Mouse (Mus musculus) testis, adult 2 months (tissue): ENCODE data around the gene Anks3. TPM values are rescaled to one million over a fixed set of nuclear protein-coding genes. Genes with fewer than 3 reads are reported as not detected.

ENCODE experiments used
- H3K27ac ChIP-seq: fragments of 200-500 bp; 2 replicates; pipeline ENCODE4 v1.5.1; 2012; ENCODE audit warnings: low read depth, low read length; ENCODE audit not compliant: control insufficient read depth, insufficient read depth
- H3K27me3 ChIP-seq: fragments of 200-500 bp; 2 replicates; pipeline ENCODE4 v1.6.1; 2012; ENCODE audit warnings: mild to moderate bottlenecking, low read length, moderate library complexity; ENCODE audit not compliant: control insufficient read depth, insufficient read depth
- H3K36me3 ChIP-seq: fragments of 200-500 bp; 2 replicates; pipeline ENCODE4 v1.6.1; 2012; ENCODE audit warnings: mild to moderate bottlenecking, low read length; ENCODE audit not compliant: control insufficient read depth, insufficient read depth
- H3K4me1 ChIP-seq: fragments of 200-500 bp; 2 replicates; pipeline ENCODE4 v1.6.1; 2012; ENCODE audit warnings: low read length; ENCODE audit not compliant: control insufficient read depth, insufficient read depth
- H3K4me3 ChIP-seq: fragments of 200-500 bp; 2 replicates; pipeline ENCODE4 v1.5.1; 2012; ENCODE audit warnings: low read depth, mild to moderate bottlenecking, low read length, moderate library complexity, mixed read lengths; ENCODE audit not compliant: control insufficient read depth
- CTCF ChIP-seq: fragments of 200-500 bp; IDR thresholded peaks from 2 replicates; pipeline ENCODE4 v1.5.1; 2012; ENCODE audit warnings: low read depth, mild to moderate bottlenecking, inconsistent platforms, low read length, moderate library complexity; ENCODE audit not compliant: control insufficient read depth, insufficient read depth, insufficient replicate concordance
- POLR2A ChIP-seq: fragments of 200-500 bp; IDR thresholded peaks from 2 replicates; pipeline ENCODE4 v1.6.1; 2012; ENCODE audit warnings: low read depth, mild to moderate bottlenecking, inconsistent platforms, low read length, moderate library complexity; ENCODE audit not compliant: control insufficient read depth
- polyA plus RNA-seq: library from polyadenylated mRNA; depleted of rRNA; stranded (reverse); fragments of >200 nt; gene quantifications from 2 replicates; pipeline ENCODE4 v1.2.3, GENCODE M21; 2012

Gene Anks3
- polyA plus RNA-seq, 1 experiment = 39.3 TPM

GRCm38 (mm10) chr16:4979755-4980380, 15.9 kb upstream of the Anks3 start:
- Histone ChIP-seq H3K4me1 (no peaks in the 10 kb centered on the region), H3K27ac (no peak overlapping the region), H3K27me3 (no peaks in the 10 kb centered on the region), H3K36me3 (no peaks in the 10 kb centered on the region), H3K4me3 (no peak overlapping the region)
- TF ChIP-seq POLR2A = no peak
- peak; percentile 36; the same call in 1 of the 2 replicates for TF ChIP-seq CTCF

GRCm38 (mm10) chr16:4978275-4979051, 14.5 kb upstream of the Anks3 start:
- no peak overlapping the region for H3K27ac ChIP-seq
- TF ChIP-seq POLR2A = no peak
- no peak for TF ChIP-seq CTCF
- H3K27me3 ChIP-seq = no peaks in the 10 kb centered on the region
- no peaks in the 10 kb centered on the region; the same call in 1 of the 2 replicates for H3K36me3 ChIP-seq
- no peaks in the 10 kb centered on the region for H3K4me1 ChIP-seq
- H3K4me3 ChIP-seq = peak overlapping the region; percentile 44

- Histone ChIP-seq H3K4me3 (no peak overlapping the region), H3K4me1 (no peaks in the 10 kb centered on the region)
- TF ChIP-seq CTCF (no peak), POLR2A (no peak)
Measured at GRCm38 (mm10) chr16:4976180-4976579, 12.2 kb upstream of the Anks3 start.

GRCm38 (mm10) chr16:4974521-4974920, 10.5 kb upstream of the Anks3 start:
- Histone ChIP-seq H3K36me3 (peaks cover 1% of the 10 kb centered on the region), H3K4me1 (no peaks in the 10 kb centered on the region), H3K4me3 (no peak overlapping the region), H3K27ac (no peak overlapping the region), H3K27me3 (no peaks in the 10 kb centered on the region)
- TF ChIP-seq CTCF (no peak), POLR2A (no peak)

More at GRCm38 (mm10) chr16:4976180-4976579, 12.2 kb upstream of the Anks3 start:
- Histone ChIP-seq H3K27me3 (no peaks in the 10 kb centered on the region), H3K27ac (no peak overlapping the region), H3K36me3 (no peaks in the 10 kb centered on the region; the same call in 1 of the 2 replicates)

- no peak overlapping the region for H3K27ac ChIP-seq
Measured at GRCm38 (mm10) chr16:4971626-4972025, 7.6 kb upstream of the Anks3 start.

GRCm38 (mm10) chr16:4969055-4969843, 5.2 kb upstream of the Anks3 start:
- H3K4me1 ChIP-seq = peaks cover 2% of the 10 kb centered on the region
- no peak overlapping the region for H3K4me3 ChIP-seq
- peaks cover 3% of the 10 kb centered on the region for H3K36me3 ChIP-seq
- no peaks in the 10 kb centered on the region for H3K27me3 ChIP-seq
- no peak for TF ChIP-seq CTCF
- no peak for TF ChIP-seq POLR2A
- H3K27ac ChIP-seq = no peak overlapping the region

More at GRCm38 (mm10) chr16:4971626-4972025, 7.6 kb upstream of the Anks3 start:
- no peaks in the 10 kb centered on the region; the same call in 1 of the 2 replicates for H3K4me1 ChIP-seq
- peaks cover 3% of the 10 kb centered on the region for H3K36me3 ChIP-seq
- no peak overlapping the region for H3K4me3 ChIP-seq
- TF ChIP-seq POLR2A (no peak), CTCF (no peak)
- no peaks in the 10 kb centered on the region for H3K27me3 ChIP-seq

GRCm38 (mm10) chr16:4968426-4968825, 4.4 kb upstream of the Anks3 start:
- H3K4me3 ChIP-seq = no peak overlapping the region

More at GRCm38 (mm10) chr16:4968426-4968825, 4.4 kb upstream of the Anks3 start:
- TF ChIP-seq POLR2A = no peak
- TF ChIP-seq CTCF = no peak
- Histone ChIP-seq H3K27me3 (no peaks in the 10 kb centered on the region), H3K4me1 (peaks cover 3% of the 10 kb centered on the region), H3K27ac (no peak overlapping the region), H3K36me3 (peaks cover 3% of the 10 kb centered on the region)
